Mouse (Mus musculus): ENCODE measurements around the gene BC024978.

DNA sequence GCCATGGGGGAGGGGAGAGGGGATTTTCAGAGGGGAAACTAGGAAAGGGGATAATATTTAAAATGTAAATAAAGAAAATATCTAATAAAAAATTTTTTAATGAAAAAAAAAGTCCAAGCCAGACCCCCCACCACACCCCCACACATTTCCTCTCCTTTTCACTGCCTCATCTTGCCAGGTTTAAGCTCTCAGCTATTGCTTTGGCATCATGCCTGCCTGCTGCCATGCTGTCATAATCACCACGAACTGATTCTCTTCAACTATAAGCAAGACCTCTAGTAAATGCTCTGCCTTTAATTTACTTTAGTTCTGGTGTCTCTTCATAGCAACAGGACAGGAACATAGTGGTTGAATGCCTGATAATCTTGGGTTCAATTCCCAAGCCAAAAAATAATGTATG lies 13.1 kb upstream of the BC024978 start:
- no peak for TF ChIP-seq POLR2A (IDR thresholded peaks at IDR 0.05; ENCODE audit: insufficient read depth, low read depth, low read length)
- TF ChIP-seq CTCF (IDR thresholded peaks at IDR 0.05; ENCODE audit: insufficient read depth, low read depth, low read length), result no peak
